Mouse (Mus musculus) hindlimb bud, embryonic 11.5 days (tissue): Measurements from ENCODE around the gene Gm13305.
"Not testable (repeated sequence)": the region's sequence is repeated elsewhere in the genome, so short reads cannot be mapped to it uniquely, and the experiment has no call there.

ENCODE experiments used
- DNase-seq: peaks from one replicate; pipeline ENCODE4 v3.0.0-alpha.2; 2012; ENCODE audit warnings: low read depth, low spot score; ENCODE audit errors: extremely low spot score

The Gm13305 gene

GRCm38 (mm10) chr4:42168503-42168902, at the start of gene Gm13305:
Gm13305 (minus strand) TSS chr4:42168603.
- DNase-seq: not testable (repeated sequence)

GRCm38 (mm10) chr4:42184980-42185372, 16.6 kb upstream of the Gm13305 start:
- DNase-seq: not testable (repeated sequence)

- not testable (repeated sequence) for DNase-seq
Measured at GRCm38 (mm10) chr4:42184324-42184979, 16.0 kb upstream of the Gm13305 start.

- DNase-seq: not testable (repeated sequence)
Measured at GRCm38 (mm10) chr4:42183234-42184197, 15.1 kb upstream of the Gm13305 start.

- DNase-seq: not testable (repeated sequence)
Measured at GRCm38 (mm10) chr4:42178243-42178642, 9.8 kb upstream of the Gm13305 start.

GRCm38 (mm10) chr4:42153136-42153535, 15.3 kb downstream of the Gm13305 start, which contains the start of gene Gm13306:
Gm13306 (plus strand) TSS chr4:42153436.
- not testable (repeated sequence) for DNase-seq

- not testable (repeated sequence) for DNase-seq
Measured at GRCm38 (mm10) chr4:42114517-42114916, 53.9 kb downstream of the Gm13305 start, which contains the start of gene Gm13304. Gm13304 (plus strand) TSS chr4:42114817.
